Mouse (Mus musculus) ES-E14 (cell line): ENCODE results near the gene Abi3.

ENCODE experiments used
- CHD2 ChIP-seq: IDR thresholded peaks from 2 replicates; pipeline ENCODE4 v1.6.1; 2014; ENCODE audit warnings: mild to moderate bottlenecking, low read depth, low read length, inconsistent platforms
- HCFC1 ChIP-seq: IDR thresholded peaks from 2 replicates; pipeline ENCODE4 v1.6.1; 2012; ENCODE audit warnings: low read length, inconsistent platforms, borderline replicate concordance; ENCODE audit not compliant: insufficient read depth
- MAFK ChIP-seq: IDR thresholded peaks from 2 replicates; pipeline ENCODE4 v1.6.1; 2014; ENCODE audit warnings: mild to moderate bottlenecking, low read depth, low read length, inconsistent platforms; ENCODE audit not compliant: insufficient read depth
- ZC3H11A ChIP-seq: IDR thresholded peaks from 2 replicates; pipeline ENCODE4 v1.6.1; 2012; ENCODE audit warnings: low read depth, mild to moderate bottlenecking, inconsistent platforms, low read length, borderline replicate concordance
- ZNF384 ChIP-seq: IDR thresholded peaks from 2 replicates; pipeline ENCODE4 v1.6.1; 2012; ENCODE audit warnings: low read depth, low read length, inconsistent platforms

DNA sequence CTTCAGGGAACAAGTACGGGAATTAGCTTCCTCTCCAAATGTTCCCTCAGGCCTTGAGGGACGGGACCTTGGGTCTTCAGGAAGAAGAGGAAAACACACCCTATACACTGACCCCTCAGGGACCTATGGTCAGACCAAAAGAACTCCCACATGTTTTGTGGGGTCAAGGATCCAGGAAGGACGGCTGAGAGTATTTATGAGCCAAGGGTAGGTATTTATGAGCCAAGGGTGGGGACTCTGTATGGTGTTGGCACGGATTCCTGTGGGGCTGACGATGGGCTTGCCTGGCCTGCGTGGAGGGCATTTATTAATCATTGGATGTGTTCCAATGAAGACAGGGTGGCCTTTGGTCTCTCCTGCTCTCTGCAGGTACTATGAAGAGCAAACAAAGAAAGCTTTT, 5.8 kb downstream of the Abi3 start:
- no peak for TF ChIP-seq ZC3H11A
- TF ChIP-seq HCFC1: no peak
- no peak for TF ChIP-seq CHD2
- TF ChIP-seq MAFK: no peak
- TF ChIP-seq ZNF384: no peak
